Mouse (Mus musculus) MN1 (cell line): ENCODE results near the gene Pdzd2.

Experiments used
- DNase-seq: peaks from one replicate; pipeline ENCODE4 v3.0.0-alpha.2; 2016; ENCODE audit warnings: low spot score

Gene Pdzd2

DNA sequence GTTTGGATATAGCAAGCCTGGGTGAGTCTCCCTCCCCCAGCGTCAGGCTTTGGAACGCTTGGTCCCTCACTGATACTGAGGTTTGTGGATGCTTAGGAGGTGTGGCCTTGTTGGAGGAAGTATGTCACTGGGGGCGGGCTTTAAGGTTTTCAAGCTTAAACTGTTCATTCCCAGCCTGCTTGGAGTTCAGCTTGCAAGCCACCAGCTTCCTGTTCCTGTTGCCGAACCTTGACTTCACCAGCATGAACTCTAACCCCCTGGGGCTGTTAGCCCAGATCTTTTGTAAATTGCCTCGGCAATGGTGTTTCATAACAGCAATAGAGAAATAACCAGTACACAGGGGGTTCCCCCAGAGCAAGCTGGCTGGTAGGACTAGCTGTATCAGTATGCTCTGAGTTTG is 260.4 kb downstream of the Pdzd2 start:
- no peak for DNase-seq

DNA sequence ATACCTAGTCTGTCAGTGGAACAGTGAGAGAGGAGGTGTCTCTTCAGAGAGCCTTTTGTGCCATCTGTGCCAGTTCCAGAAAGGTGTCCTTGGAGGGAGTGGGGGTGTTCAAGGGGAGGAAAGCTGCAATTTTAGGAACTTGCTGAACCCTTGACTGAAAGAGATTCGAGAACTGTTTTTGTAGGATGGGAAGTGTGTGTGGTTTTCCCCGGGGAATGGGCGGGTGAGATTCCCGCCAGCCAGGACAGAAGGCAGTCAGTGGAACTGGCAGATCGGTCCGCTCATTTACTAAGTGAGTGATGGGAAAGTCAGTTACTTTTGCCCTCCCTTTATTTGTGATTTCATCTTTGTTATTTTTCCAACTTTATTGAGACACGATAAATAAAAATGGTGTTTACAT is 266.1 kb downstream of the Pdzd2 start:
- no peak for DNase-seq

DNA sequence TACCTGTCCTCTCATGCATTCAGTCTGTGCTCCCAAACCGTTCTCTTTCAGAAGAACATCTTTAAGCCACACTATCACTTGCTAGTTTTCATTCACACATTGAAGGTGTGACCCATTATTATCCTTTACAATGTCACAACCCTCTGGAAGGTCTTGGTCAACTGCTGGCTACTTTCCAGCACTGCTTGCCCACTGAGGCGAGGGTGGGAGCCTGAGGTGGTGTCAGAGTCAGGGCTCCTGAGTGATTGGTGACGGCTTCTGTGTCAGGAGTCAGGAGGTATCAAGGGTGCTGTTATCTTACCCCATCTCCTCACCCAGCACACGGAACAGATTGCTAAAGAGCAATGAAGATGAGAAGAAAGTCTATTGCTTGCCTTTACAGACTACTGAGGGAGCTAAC is 267.1 kb downstream of the Pdzd2 start:
- DNase-seq = no peak

DNA sequence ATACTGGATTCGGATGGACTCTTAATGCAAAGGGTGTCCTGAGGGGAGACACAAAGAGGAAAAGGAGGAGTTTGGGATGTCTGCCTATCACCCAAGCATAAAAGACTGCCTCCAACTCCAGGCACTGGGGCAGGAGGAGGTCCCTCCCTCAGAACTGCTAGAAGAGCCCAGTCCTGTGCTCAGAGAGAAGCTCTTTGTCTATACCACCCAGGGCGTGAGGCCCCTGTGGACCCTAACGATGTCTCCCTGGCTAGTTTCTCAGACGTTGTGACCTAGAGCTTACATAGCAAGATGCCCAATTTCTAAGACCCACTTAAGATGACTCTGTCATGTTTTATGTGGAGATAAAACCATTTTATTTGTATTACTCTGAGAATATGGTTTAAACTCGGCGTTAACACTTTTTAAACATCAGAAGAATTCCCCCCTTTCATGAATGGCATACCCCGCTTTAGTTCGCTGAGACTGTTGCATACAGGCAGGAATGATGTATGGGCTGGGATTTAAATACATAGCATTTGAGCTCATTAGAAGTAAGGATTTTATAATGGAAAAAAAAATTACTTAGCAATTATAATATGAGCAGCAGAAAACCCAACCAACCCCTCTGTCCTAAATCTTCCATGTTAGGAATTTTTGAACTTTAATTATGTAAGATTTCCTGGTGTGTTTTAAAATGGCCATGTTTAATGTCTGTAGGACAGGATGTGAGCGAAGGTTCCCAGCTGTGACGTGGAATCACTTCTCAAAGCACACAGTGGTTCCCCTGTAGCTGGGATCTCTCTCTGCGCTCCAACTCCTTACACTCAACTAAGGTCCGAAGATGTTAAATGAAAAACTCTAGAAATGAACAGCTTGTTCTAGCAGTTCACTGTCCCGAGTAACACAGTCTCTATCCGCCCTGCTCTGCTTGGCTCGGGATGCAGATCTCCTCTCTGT is 268.6 kb downstream of the Pdzd2 start:
- no peak for DNase-seq

DNA sequence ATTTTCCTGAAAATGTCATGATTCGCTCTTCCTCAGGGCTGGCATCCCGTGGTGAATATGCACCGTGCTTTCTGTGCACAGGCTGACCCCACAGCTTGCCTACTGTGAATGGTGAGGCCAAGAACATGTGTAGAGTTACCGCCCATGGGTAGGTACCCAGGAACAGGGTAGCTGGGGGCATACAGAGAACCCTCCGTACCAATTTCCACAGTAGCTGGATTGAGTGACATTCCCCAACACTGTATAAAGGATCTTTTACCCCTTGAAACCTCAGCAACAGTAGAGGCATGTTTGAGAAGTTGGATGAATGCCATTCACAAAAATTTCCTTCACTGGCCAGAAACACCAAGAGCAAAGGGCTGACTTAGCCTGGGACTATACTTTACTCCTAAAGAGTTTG is 271.1 kb downstream of the Pdzd2 start:
- DNase-seq = no peak

DNA sequence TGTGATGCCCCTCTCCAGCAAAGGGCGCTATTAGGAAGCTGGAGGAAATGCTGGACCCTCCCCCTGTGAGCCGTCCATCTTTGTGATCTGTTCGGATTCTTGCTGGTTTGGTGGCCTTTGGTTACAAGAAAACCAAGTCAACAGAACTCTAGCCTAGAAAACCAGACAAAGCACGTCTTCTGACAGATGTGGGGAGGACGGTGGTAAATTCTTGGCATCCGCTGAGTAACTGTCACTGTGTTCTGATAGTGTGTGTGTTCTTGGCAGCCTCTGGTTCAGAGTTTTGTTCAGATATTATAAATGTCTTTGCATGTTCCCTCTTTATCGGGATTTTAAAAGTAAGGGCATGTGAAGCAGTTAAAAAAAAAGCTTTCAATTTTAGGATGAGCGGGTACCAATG is 274.0 kb downstream of the Pdzd2 start:
- DNase-seq = no peak

DNA sequence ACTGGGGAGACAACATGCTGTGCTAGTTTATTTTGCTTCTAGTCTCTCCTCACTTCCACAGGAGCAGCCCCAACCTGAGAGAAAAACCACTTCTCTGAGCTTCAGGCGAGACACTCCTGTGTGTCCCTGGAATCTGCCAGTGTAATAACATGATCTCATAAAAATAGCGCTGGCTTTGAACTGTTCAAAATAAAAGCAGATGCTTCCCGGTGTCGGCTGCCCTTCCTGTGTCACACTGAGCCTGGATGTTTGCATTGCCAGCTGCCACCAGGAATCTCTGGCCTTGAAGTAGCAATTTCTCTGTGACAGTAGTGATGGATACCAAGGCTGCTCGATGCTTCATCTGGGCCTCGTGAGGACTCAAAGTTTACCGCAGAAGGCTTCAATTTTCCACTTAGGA is 282.9 kb downstream of the Pdzd2 start:
- DNase-seq = no peak

DNA sequence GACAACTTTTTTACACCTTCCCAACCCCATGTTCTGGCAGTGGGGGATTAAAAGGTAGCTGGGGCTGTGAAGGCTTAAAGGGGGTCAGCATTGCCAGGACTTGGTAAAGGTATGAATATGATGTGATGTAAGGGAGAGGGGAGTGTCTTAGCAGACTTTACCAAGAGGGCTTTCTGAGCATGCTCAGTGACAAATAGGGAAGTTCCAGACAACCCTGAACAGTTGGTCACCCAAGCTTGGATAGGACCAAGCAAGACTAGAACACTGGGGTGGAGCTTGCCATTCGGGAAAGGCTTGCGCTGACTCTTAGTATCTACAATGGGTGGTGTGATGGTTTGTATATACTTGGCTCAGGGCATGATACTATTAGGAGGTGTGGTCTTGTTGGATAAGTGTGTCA is 286.4 kb downstream of the Pdzd2 start:
- DNase-seq = no peak

DNA sequence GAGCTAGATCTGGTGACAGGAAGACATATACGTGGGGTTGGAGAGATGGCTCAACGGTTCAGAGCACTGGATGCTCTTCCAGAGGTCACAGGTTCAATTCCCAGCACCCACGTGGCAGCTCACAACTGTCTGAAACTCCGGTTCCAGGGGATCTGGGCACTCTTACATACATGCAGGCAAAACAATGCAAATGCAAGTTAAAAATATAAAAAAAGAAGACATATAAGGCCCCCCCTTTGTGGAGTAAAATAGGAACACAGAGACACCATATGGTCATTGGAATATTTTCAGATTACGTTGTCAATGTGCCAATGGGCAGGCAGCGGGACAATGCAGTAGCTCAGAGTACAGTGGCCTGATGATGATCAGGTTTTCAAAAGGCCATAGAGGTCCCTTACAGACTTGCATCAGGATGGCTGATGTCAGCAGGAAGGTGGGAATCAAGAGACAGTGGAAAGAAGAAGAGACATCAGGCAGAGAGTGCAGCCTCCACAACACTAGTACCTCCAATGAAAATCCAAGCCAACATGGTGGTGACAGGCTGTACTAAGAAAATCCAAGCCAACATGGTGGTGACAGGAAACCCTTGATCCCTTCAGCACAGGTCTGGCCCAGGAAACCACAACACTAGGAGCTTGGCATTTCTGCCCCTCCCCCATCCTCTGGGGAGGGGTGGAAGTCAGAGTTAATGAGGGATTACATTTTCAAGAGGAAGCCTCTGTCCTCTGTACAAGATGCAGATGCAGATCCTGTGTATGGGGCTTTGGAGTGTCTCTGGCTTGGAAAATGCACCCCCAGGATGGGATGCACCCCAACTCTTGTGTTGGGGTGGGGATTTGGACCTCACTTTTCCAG is 287.4 kb downstream of the Pdzd2 start:
- DNase-seq = no peak

DNA sequence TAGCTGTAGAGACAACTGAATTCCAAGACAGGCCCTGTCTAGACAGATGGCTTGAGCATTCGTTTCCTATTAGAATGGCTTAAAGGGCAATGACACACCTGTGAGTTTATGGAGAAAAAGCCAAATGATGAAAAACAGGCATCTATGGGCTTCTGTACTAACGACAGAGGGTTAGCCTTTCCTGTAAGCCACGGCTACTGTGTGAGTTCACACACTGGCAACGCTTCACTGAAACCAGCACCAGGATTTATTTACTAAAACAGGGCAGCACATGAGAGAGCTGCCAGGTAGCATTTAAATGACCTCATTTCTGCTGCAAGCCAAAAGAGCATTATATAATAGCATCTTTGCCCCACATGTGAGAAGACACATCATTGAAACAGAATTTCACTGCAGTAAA is 288.3 kb downstream of the Pdzd2 start:
- no peak for DNase-seq

DNA sequence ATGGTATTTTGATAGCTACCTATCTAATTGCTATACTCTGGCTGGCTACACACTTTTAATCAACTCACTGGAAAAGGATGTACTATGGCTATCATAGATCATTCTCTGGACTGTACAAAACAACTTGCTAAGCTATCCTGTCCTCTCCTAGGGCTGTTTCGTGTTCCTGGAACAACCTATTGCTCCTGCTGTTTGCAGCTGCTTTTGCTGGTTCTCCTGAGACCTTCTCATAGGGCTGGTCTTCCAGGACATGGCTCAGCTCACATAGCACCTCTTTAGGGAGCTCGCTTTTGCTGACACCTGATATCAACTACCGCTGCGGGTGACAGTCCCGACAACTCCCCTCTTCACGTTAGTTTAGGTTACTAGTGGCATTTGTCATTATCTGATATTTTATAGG is 288.9 kb downstream of the Pdzd2 start:
- no peak for DNase-seq

DNA sequence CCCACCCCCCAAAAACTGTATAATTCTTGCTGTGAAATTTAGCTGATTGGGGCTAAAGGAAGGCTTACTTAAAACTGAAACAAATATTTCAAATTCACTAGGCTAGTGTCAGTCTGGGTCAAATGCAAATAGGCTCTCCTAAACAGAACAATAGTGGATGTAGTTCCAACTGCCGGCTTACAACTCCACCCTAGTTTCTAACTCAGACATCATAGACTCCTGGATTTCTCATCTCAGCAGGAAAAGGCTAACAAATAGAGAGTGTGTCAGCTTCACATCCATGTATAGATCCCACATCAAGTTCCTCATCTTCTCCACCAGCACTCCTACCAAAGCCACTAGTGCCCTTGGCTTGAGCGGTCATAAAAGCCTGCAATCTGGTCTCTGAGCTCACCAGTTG is 290.4 kb downstream of the Pdzd2 start:
- DNase-seq = no peak

DNA sequence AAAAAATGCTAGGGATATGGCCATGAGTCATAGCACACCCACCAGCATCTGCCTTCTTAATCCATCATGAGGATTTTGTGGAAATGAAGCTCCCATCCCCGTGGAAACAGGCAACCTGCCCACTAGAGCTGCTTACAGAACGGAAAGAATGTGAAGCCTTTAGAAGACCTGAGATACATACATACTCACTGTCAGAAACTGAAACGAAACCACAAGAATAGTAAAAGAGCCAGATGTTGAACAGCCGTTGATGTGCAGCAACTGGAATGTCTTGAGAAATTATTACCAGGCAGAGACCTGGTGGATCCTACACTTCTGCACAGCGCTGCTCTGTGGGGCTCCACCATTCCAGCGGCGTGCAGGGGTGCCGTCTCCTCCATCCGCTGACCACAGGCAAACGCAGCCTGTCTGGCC is 292.7 kb downstream of the Pdzd2 start:
- no peak for DNase-seq

DNA sequence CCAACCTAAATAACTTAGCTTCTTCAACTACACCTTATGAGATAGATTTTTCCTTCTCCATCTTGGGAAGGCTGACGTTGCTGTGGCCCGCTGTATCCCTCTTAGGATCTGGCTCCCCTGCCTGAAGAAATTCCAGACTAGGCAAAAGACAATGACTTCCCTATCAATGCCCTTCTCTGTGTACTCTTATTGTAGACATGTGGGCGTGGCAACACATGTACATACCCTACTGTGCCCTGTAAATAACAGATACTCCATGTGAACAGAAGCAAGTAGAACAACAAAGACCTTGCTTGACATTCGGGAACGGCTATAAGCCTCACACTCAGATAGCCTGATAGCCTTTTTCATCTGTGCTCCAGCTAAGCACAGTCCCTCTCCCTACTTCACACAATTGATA is 295.2 kb downstream of the Pdzd2 start:
- DNase-seq = no peak

DNA sequence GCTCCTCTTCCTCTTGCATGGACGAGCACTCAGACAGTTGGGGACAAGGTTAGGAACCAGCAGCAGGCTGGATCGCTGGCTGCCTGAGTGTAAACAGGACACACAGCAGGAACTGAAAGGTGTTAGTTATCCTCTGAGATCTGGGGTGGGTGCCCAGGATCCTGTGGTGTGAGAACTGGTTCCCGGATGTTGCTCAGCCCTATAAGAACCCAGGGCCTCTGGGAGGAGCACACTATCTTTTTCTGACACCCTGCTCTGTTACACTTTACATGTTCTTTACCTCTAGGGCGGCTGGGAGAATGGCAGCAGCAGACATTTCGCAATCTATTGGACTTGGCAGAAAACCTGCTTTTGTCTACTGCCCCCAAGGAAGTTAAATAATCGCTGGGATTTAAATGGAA is 300.4 kb downstream of the Pdzd2 start:
- no peak for DNase-seq

DNA sequence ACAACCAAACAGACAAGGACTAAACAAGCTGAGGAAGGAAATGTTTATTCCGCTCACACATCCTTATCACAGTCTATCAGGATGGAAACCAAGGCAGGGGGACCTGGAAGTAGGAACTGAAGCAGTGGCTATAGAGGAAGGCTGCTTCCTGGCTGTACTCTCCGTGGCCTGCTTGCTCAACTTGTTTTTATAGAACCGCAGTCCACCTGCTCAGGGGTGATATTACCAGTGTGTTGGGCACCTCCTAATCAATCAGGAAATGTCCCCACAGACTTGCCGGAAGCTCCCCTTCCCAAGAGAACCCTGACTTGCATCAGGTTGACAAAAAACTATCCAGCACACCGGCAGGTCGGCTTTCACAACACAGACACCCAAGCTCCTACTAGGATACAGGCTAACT is 301.0 kb downstream of the Pdzd2 start:
- no peak for DNase-seq

DNA sequence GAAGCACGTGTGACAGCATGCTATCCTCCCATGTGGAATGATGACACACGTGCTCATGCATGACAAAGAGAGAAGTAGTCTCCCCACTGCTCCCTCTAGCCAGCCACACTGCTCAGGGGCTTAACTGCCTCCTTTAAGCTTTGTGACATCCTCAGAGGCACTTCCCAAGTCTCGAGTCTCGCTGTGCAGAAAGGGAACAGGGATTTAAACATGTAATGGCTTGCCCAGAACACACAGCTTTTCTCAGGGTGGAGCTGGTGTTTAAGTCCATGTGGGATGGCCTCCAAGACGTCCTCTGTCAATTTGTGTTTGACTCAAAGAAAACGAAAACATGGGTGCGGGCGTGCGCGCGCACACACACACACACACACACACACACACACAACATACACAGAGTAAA is 301.6 kb downstream of the Pdzd2 start:
- no peak for DNase-seq

DNA sequence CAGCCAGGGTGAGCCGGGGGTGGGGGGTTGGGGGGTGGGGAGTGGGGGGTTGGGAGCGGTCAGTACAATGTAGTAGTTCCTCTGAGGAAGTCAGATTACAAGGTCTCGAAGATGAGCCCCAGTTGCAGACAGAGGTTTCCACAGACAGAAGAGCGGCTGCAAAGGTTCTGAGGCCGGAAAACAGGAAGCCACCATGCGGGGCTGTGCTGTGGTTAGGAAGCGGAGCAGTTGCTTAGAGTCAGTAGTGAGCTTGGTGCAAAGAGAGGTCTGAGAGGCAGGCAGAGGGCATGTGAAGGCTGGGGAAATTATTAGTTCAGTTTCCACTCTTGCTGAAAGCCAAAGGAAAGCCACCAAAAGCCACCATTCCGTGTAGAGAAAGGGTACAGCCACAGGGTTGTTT is 303.8 kb downstream of the Pdzd2 start:
- DNase-seq = no peak

DNA sequence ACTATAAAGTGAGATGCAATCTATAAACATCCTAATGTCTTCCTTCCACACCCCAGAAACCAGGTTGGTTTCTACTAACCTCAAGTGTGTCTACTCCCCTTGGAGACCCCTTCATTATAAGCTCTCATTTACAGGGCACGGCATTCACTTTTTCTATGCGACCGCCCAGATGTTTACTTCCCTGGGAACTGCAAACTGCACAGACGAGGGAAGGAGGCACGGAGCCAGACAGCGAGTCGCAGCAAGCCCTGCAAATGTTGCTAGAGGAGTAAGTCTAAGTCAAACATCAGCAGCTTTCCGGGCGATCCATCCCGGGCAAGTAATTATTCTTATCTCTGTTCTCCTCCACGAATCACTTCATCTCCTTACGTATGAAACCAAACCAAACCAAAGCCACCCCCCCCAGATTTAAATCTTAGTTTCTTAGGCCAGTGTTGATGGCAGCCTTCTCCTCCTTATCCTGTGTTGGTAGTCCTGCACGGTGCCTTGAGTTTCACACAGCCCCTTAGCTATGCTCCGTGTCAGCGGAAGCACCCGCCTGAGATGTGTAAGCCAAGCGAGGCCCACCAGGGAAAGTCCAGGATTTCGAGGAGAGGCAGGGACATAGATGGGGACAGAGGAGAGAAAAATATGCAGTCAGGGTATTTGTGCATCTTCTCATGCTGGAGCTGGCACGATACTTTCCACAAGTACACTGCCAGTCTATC is 305.7 kb downstream of the Pdzd2 start:
- no peak for DNase-seq

DNA sequence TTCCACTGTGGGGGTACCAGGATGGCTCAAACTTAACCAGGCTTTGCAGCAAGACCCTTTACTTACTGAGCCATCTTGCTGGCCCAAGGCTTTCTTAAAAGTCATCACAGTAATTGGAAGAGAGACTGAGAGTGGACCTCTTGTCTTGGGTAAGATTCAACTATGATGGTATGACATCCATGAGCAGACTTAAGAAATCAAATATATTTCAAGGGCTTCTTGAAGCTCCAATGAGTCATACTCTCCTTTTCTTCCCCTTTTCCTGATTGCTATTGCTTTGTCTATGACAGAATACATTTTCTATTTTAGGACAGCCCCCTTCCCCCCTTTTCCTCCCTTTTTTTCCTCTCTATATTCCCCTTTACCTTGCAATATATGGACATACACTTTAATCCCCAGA is 306.8 kb downstream of the Pdzd2 start:
- no peak for DNase-seq

DNA sequence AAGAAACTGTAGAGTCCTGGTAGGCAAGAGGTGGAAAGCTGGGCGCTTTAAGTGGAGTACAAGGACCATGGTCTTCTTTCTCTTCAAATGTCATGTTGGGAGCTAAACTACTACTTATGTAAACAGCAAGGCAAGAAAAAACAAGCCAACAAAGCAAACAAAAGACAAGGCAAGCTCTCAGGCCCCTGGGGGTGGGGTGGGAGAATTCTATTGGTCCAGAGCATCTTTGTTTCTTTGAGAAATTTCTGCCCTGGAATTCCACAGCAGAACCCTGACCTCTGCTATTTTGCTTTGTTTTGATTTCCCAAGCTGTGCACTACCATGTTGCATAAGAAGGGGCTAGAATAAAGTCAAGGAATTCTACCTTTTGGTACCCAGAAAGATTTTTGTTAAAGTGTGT is 307.4 kb downstream of the Pdzd2 start:
- no peak for DNase-seq

DNA sequence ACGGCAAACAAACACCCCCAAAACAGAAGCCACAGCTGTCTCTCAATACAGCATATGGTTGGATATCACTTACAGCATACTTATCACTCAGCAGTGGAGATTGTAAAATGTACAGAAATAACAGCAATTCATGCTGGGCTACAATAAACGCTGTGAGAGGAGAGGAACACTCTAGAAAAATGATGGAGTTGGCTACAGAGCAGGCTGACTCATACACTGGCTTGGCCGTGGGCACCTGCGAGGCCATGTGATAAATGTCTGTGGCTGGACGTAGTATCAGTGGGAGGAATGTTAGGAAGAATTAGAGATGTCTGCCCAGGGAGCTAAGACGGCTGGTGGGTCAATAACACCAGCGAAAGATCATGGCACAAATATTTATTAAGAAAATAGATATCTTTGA is 308.0 kb downstream of the Pdzd2 start:
- DNase-seq = no peak

DNA sequence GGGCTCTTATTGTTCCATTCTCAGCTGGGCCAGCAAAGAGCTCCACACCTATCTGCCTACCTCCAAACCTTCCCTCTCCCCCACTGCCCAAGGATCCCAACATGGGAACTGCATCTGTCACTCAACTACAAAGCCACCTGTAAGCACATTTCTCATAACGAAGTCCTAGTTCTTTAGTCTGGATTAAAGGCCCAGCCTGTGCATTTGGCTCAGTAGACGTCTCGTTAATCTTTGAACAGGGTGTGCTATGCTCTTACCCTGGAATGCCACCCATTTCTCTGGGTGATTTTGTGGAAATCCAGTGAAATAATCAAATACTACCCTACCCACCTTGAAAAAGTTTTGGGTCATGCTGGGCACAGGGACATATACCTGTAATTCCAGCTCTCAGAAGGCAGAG is 308.5 kb downstream of the Pdzd2 start:
- no peak for DNase-seq
